Mouse (Mus musculus): ENCODE results near the gene Dnah10.

DNA sequence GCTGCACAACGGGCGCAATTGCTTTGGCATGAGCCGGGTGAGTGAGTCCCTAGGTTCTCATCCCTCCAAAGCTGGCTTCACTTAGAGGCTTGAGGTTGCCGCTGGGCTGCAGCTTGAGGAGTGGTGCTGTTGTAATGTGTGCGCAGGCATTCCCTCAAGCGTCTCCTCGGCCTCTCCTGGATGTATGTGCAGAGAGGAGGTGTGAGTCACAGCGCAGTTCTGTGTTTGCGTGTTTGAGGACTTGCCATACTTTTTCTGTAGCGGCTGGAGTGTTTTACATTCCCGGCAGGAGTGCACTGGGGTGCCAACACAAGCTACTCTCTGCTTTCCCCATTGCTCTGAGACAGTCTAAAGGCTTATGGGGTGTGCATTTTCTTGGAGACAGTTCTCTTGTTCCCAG, 6.9 kb upstream of the Dnah10 start:
- TF ChIP-seq POLR2A (IDR thresholded peaks at IDR 0.05; ENCODE audit: low read depth, low read length), result no peak
- TF ChIP-seq CTCF (IDR thresholded peaks at IDR 0.05; ENCODE audit: borderline replicate concordance, insufficient read depth, low read length), result no peak
